Mouse (Mus musculus): ENCODE measurements at regions not wholly inside any gene's neighbourhood (a gene's known extent, or its start where the extent isn't known, plus 50 kb on each side); places are given as distances from the start of the nearest gene placed in this dataset.

GRCm38 (mm10) chr3:147975500-147975899 is 1014.9 kb downstream of the Adgrl2 start:
- DNase-seq, result no peak
- Histone ChIP-seq H3K4me3 (no peak overlapping the region), H3K27ac (no peak overlapping the region)
- TF ChIP-seq CTCF (IDR thresholded peaks at IDR 0.05), result no peak
- intact Hi-C loops (cut with DNase I), result no loop called here

GRCm38 (mm10) chr3:147974515-147974914 is 1015.8 kb downstream of the Adgrl2 start:
- DNase-seq, result no peak
- no peak for TF ChIP-seq CTCF (IDR thresholded peaks at IDR 0.05)
- intact Hi-C loops (cut with DNase I), result no loop called here
- H3K27ac ChIP-seq, result no peak overlapping the region
- no peak overlapping the region for H3K4me3 ChIP-seq

GRCm38 (mm10) chr3:147968271-147968670 is 1022.1 kb downstream of the Adgrl2 start:
- Histone ChIP-seq H3K4me3 (no peak overlapping the region), H3K27ac (no peak overlapping the region)
- TF ChIP-seq CTCF (IDR thresholded peaks at IDR 0.05), result no peak
- no peak for DNase-seq
- intact Hi-C loops (cut with DNase I), result no loop called here

- DNase-seq, result no peak
- intact Hi-C loops (cut with DNase I), result no loop called here
Observed at GRCm38 (mm10) chr3:147967866-147968265, 1022.5 kb downstream of the Adgrl2 start.

GRCm38 (mm10) chr3:147967261-147967660 is 1023.1 kb downstream of the Adgrl2 start:
- TF ChIP-seq CTCF (IDR thresholded peaks at IDR 0.05), result no peak
- H3K4me3 ChIP-seq, result no peak overlapping the region
- intact Hi-C loops (cut with DNase I), result no loop called here
- no peak overlapping the region for H3K27ac ChIP-seq
- DNase-seq, result no peak

More at GRCm38 (mm10) chr3:147967866-147968265, 1022.5 kb downstream of the Adgrl2 start:
- Histone ChIP-seq H3K27ac (no peak overlapping the region), H3K4me3 (no peak overlapping the region)
- TF ChIP-seq CTCF (IDR thresholded peaks at IDR 0.05), result no peak

GRCm38 (mm10) chr3:147966827-147967226 is 1023.5 kb downstream of the Adgrl2 start:
- H3K27ac ChIP-seq, result peak overlapping the region; percentile 68; the same call in 1 of the 2 replicates
- DNase-seq, result no peak
- no peak for TF ChIP-seq CTCF (IDR thresholded peaks at IDR 0.05)
- intact Hi-C loops (cut with DNase I), result no loop called here
- peak overlapping the region; percentile 6 for H3K4me3 ChIP-seq

GRCm38 (mm10) chr3:147966379-147966778 is 1024.0 kb downstream of the Adgrl2 start:
- H3K27ac ChIP-seq, result peak overlapping the region; percentile 68
- TF ChIP-seq CTCF (IDR thresholded peaks at IDR 0.05), result no peak
- peak overlapping the region; percentile 6 for H3K4me3 ChIP-seq
- intact Hi-C loops (cut with DNase I), result no loop called here
- DNase-seq, result peak; percentile 55

GRCm38 (mm10) chr3:147963698-147964476 is 1026.5 kb downstream of the Adgrl2 start:
- intact Hi-C loops (cut with DNase I), result no loop called here
- TF ChIP-seq CTCF (IDR thresholded peaks at IDR 0.05), result no peak
- DNase-seq, result no peak

GRCm38 (mm10) chr3:147948041-147948592 is 1042.2 kb downstream of the Adgrl2 start:
- Histone ChIP-seq H3K4me3 (peak overlapping the region; percentile 40), H3K27ac (peak overlapping the region; percentile 89)
- TF ChIP-seq CTCF (IDR thresholded peaks at IDR 0.05), result no peak
- DNase-seq, result peak; percentile 44
- intact Hi-C loops (cut with DNase I), result no loop called here

More at GRCm38 (mm10) chr3:147963698-147964476, 1026.5 kb downstream of the Adgrl2 start:
- no peak overlapping the region for H3K27ac ChIP-seq
- no peak overlapping the region for H3K4me3 ChIP-seq

GRCm38 (mm10) chr3:147943314-147943713 is 1047.0 kb downstream of the Adgrl2 start:
- intact Hi-C loops (cut with DNase I), result no loop called here
- Histone ChIP-seq H3K4me3 (no peak overlapping the region), H3K27ac (no peak overlapping the region; the same call in 1 of the 2 replicates)
- peak; percentile 63 for DNase-seq
- TF ChIP-seq CTCF (IDR thresholded peaks at IDR 0.05), result no peak

GRCm38 (mm10) chr3:147930811-147931251 is 1059.5 kb downstream of the Adgrl2 start:
- DNase-seq, result no peak
- TF ChIP-seq CTCF (IDR thresholded peaks at IDR 0.05), result no peak
- intact Hi-C loops (cut with DNase I), result no loop called here

GRCm38 (mm10) chr3:147920181-147920580 is 1068.0 kb downstream of the Ttll7 start:
- no peak for TF ChIP-seq CTCF (IDR thresholded peaks at IDR 0.05)
- intact Hi-C loops (cut with DNase I), result no loop called here
- no peak for DNase-seq
- Histone ChIP-seq H3K4me3 (no peak overlapping the region), H3K27ac (no peak overlapping the region)

More at GRCm38 (mm10) chr3:147930811-147931251, 1059.5 kb downstream of the Adgrl2 start:
- no peak overlapping the region for H3K27ac ChIP-seq
- no peak overlapping the region for H3K4me3 ChIP-seq

- no peak for DNase-seq
- Histone ChIP-seq H3K27ac (no peak overlapping the region), H3K4me3 (no peak overlapping the region)
- TF ChIP-seq CTCF (IDR thresholded peaks at IDR 0.05), result no peak
- intact Hi-C loops (cut with DNase I), result no loop called here
Observed at GRCm38 (mm10) chr3:147919701-147920100, 1067.5 kb downstream of the Ttll7 start.

Data from gastrocnemius, adult 2 months (tissue).